Mouse (Mus musculus): Measurements from ENCODE around the gene Nup85.
"Not testable (repeated sequence)": the region's sequence is repeated elsewhere in the genome, so short reads cannot be mapped to it uniquely, and the experiment has no call there.

Nup85 gene

DNA sequence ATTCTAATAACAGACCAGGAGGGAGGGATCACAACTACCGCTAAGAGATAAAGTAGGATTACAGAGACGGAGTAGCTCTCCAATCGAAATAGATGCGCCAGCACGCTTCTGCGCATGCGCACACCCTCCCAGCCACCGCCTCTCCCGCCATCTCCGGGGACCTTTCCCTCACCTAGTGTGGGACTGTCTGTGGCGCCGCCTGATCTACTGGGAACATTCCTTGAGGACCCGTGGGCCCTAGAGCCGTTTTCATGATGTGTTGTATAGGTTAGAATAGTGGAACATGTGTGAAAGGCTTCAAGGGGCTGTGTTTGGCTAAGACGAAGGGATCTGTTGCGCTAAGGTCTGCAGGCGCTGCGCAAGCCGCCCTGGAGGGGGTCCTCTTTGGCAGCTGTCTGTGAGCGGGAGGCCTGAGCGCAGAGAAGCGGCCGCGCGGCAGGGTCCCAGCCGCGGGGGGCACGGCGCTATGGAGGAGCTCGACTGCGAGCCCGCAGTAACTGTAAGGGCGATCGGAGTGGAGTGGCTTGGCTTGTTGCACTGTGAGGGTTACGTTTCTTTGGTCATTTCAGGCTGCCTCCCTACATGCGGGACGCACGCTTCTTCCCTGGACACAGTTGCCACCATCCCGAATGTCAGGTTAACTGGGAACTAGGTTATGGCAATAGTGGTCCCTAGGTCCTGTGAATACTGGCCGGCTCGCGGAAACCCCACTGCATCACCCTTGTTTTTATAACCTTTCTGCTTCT is at the start of gene Nup85:
Gene Nup85, plus strand, starts transcription at position 371 of the 746 bp plus-strand sequence.
- peak; percentile 92 for DNase-seq (ENCODE audit: extremely low read depth, low read depth)

GRCm38 (mm10) chr11:115515021-115515420 is 49.2 kb upstream of the Nup85 start:
- DNase-seq (ENCODE audit: extremely low read depth, low read depth), result no peak

- no peak for DNase-seq (ENCODE audit: extremely low read depth, low read depth)
Observed at GRCm38 (mm10) chr11:115516942-115517341, 47.3 kb upstream of the Nup85 start.

GRCm38 (mm10) chr11:115518693-115519092 is 45.5 kb upstream of the Nup85 start:
- DNase-seq (ENCODE audit: extremely low read depth, low read depth), result no peak

- DNase-seq (ENCODE audit: extremely low read depth, low read depth), result no peak
Observed at GRCm38 (mm10) chr11:115519581-115519980, 44.7 kb upstream of the Nup85 start.

- DNase-seq (ENCODE audit: extremely low read depth, low read depth), result no peak
Observed at GRCm38 (mm10) chr11:115520218-115520617, 44.0 kb upstream of the Nup85 start.

- DNase-seq (ENCODE audit: extremely low read depth, low read depth), result no peak
Observed at GRCm38 (mm10) chr11:115521080-115521479, 43.2 kb upstream of the Nup85 start.

DNA sequence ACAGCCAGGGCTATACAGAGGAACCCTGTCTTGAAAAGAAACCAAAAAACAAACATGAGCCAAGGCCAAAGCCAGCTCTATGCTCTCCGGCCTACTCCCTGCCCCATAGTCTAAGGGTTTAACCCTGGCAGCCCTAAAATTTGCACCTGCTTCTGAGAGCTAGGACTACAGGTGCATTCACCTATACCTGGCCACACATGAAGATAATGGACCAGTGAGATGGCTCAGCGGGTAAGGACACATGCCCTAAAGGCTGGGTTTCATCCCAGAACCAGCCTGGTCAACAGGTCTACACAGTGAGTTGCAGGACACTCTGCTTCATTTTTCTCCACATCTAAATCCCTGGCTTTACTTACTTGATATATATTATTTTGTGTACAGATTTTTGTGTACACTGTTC is 42.0 kb upstream of the Nup85 start:
- DNase-seq (ENCODE audit: extremely low read depth, low read depth), result no peak

- no peak for DNase-seq (ENCODE audit: extremely low read depth, low read depth)
Observed at GRCm38 (mm10) chr11:115522703-115523102, 41.5 kb upstream of the Nup85 start.

DNA sequence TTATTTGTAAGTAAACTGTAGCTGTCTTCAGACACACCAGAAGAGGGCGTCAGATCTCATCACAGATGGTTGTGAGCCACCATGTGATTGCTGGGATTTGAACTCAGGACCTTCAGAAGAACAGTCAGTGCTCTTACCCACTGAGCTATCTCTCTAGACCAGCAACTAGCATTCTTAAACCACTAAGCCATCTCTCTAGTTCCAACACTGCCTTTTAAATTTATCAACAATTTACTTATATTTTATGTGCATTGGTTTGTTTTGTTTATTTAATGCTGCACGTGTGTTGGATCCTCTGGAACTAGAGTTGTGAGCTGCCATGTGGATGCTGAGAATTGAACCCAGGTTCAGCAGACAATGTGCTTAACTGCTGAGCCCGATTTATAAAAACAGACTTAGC is 37.8 kb upstream of the Nup85 start:
- DNase-seq (ENCODE audit: extremely low read depth, low read depth), result not testable (repeated sequence)

GRCm38 (mm10) chr11:115534759-115535371 is 29.4 kb upstream of the Nup85 start:
- no peak for DNase-seq (ENCODE audit: extremely low read depth, low read depth)

- peak; percentile 18 for DNase-seq (ENCODE audit: extremely low read depth, low read depth)
Observed at GRCm38 (mm10) chr11:115535401-115536037, 28.7 kb upstream of the Nup85 start.

- DNase-seq (ENCODE audit: extremely low read depth, low read depth), result peak; percentile 80
Observed at GRCm38 (mm10) chr11:115536038-115536681, 28.1 kb upstream of the Nup85 start, which contains the start of gene Sumo2. Sumo2 (minus strand) TSS chr11:115536276.

DNA sequence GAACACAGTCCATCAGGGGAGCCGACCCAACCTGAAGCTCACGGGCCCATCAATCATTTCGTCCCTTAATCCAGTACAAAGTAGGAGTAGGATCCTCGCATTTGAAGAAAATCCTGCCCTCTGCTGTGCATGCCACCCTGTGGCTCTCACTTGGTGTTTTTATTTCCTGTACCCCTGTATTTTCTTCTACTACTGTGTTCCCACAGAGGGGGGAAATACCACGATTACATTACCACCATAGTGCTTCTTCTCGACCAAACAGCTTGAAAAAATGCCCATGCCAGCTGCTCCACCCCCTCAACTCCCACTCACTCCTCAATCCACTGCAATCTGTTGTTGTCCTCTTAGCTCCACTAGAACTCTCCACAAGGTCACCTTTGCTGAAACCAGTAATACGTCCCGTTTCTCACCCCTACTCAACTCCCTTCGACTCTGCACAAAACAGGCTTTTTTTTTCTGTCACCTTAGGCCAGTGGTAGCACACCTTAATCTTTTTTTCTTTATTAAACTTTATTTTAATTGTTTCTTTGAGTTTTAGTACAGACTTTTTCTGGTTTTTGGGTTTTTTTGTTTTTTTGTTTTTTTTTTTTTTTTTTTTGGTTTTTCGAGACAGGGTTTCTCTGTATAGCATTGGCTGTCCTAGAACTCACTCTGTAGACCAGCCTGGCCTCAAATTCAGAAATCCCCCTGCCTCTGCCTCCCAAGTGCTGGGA is 27.2 kb upstream of the Nup85 start:
- DNase-seq (ENCODE audit: extremely low read depth, low read depth), result peak; percentile 26

- peak; percentile 49 for DNase-seq (ENCODE audit: extremely low read depth, low read depth)
Observed at GRCm38 (mm10) chr11:115538045-115538444, 26.2 kb upstream of the Nup85 start.

DNA sequence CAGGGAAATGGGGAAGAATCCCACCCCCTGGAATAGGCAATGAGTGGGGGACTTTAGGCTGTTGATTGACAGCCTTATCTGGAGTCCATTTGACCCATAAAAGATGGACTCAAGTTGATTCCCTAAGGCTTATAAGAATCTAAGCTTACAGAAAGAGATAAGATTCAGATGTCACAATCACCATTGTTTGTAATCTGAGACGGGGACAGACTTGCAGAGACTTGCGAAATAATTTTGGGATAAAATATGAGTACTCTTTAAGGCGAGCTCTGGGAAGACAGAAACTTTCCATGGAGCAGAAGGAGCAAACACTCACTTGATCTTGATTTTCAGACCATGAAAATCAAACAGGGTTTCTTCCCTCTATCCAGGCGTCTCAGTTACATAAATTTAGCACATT is 20.7 kb upstream of the Nup85 start:
- no peak for DNase-seq (ENCODE audit: extremely low read depth, low read depth)

DNA sequence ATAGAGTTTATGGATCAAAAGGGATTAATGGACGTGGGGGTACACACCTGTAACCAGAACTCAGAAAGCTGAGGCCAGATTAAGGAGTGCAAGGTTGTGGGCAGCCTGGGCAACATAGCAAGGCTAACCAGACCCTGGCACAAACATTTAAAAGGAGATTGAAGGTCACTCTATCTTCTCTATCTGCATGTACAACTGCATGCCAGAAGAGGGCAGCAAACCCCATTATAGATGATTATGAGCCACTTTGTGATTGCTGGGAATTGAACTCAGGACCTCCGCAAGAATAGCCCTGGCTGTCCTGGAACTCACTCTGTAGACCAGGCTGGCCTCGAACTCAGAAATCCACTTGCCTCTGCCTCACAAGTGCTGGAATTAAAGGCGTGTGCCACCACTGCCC is 11.5 kb upstream of the Nup85 start:
- DNase-seq (ENCODE audit: extremely low read depth, low read depth), result no peak

- DNase-seq (ENCODE audit: extremely low read depth, low read depth), result no peak
Observed at GRCm38 (mm10) chr11:115555717-115556116, 8.5 kb upstream of the Nup85 start.

DNA sequence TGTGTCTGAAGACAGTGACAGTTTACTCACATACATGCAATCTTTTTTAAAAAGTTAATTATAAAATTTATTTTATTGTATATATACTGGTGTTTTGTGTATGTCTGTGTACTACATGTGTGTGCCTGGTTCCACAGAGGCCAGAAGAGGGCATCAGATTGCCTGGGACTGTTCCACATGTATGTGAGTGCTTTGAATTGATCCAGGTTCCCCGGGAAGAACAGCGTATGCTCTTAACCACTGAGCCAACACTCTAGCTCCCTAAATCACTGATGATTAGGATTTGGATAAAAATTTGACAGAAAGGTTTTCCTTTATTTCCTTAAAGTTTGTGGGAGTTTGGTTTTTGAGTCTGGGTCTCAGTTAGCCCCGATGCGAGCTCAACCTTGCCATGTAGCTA is 828 bp upstream of the Nup85 start:
- peak; percentile 35 for DNase-seq (ENCODE audit: extremely low read depth, low read depth)

DNA sequence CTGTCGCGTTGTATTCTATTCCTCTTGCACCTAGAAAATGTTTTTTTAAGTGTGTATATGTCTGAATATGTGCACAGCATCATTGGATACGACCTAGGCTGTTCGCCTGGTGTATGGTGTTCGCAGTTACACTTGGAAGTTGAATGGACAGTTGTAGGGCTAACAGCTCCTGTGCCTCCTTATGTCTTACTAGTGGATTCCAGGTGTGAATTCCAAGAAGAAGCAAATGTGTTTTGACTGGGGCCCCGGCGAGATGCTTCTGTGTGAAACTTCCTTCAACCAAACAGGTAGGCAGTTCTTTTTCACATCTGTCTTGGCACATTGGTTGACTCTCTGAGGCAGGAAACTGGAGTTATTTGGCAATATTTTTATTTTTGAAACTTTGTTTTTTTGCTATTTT is 727 bp downstream of the Nup85 start:
- peak; percentile 21 for DNase-seq (ENCODE audit: extremely low read depth, low read depth)

DNA sequence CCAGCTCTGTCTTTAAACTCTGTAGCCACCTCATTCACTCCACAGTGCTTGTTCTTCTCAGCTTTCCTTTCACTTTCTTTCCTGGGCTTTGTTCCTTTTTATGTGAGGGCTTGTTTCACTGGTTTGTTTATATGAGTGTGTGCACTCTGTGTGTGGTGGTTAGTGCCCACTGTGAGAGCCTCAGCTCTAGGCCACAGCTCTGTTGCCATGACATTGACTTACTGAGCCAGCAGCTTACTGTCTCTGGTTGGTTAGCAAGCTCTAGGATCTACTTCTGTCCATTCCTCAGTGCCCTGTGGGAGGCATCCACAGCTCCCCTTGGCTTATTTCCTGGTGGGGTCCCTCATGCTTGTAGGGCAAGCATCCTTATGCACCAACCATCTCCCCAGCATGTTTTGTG is 14.8 kb downstream of the Nup85 start:
- no peak for DNase-seq (ENCODE audit: extremely low read depth, low read depth)
